Mouse (Mus musculus): Measurements from ENCODE around the gene Lrrfip1. TPM values are rescaled to one million over a fixed set of nuclear protein-coding genes. Genes with fewer than 3 reads are reported as not detected.

The Lrrfip1 gene
- total RNA-seq, 1 experiment, result 31.5 TPM

DNA sequence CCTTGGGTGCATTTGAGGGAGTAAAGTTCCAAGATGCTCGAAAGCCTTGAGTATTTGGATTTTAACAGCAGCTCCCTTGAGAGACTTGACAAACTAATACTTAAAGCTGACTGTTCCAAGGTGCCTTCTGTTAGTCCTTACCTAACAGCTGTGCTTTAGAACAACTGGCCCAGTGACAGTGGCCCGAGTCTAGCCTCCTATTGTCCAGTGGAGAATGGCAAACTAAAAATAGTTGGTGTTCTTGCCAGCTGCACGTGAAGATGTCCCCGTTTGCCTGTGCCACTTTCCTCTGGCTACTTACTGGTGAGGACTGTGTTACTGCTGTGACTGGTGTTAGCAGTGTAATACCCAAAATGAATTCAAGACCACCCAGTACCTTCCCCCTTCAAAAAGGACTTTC, 178.3 kb downstream of the Lrrfip1 start:
- TF ChIP-seq CHD2 (IDR thresholded peaks at IDR 0.05; ENCODE audit: low read depth, low read length), result no peak
- TF ChIP-seq HCFC1 (IDR thresholded peaks at IDR 0.05; ENCODE audit: borderline replicate concordance, insufficient read depth, low read length), result no peak
- TF ChIP-seq MAFK (IDR thresholded peaks at IDR 0.05; ENCODE audit: insufficient read depth, low read depth, low read length), result no peak
- no peak for TF ChIP-seq ZNF384 (IDR thresholded peaks at IDR 0.05; ENCODE audit: low read depth, low read length)
- no peak for TF ChIP-seq ZC3H11A (IDR thresholded peaks at IDR 0.05; ENCODE audit: borderline replicate concordance, low read depth, low read length)
- no peak for DNase-seq (ENCODE audit: low read depth, low spot score)
- H3K4me1 ChIP-seq (ENCODE audit: control insufficient read depth in 2 of 2, insufficient read depth in 2 of 2, low read length in 2 of 2, poor library complexity in 1 of 2), result no peaks in the 10 kb centered on the region
- H3K36me3 ChIP-seq (ENCODE audit: control insufficient read depth, insufficient read depth, low read length, poor library complexity, severe bottlenecking), result no peaks in the 10 kb centered on the region
- no peak overlapping the region for H3K27ac ChIP-seq (ENCODE audit: insufficient read depth, low read depth, low read length, poor library complexity, severe bottlenecking)
- H3K9ac ChIP-seq (ENCODE audit: insufficient read depth, low read depth, low read length, poor library complexity, severe bottlenecking), result no peak overlapping the region
- no peaks in the 10 kb centered on the region for H3K9me3 ChIP-seq (ENCODE audit: control insufficient read depth, insufficient read depth, low read depth, low read length)
- in situ Hi-C loops (cut with MboI; ENCODE audit: low sequenced_read_pairs in 2 of 2, unreplicated experiment in 2 of 2), result no loop called here
- no peak overlapping the region for H3K4me3 ChIP-seq (ENCODE audit: insufficient read depth in 1 of 2, low read depth in 1 of 2, low read length in 2 of 2, poor library complexity in 1 of 2, severe bottlenecking in 1 of 2)

Other genes starting within 250 kb of the Lrrfip1 start
- 0.26 and 0.89 TPM in 2 replicates for gene Col6a3, start 154.8 kb upstream of the Lrrfip1 start, total RNA-seq (2012; rRNA removed)
- 0.11 and 0.36 TPM in 2 replicates for gene Mlph, start 83.7 kb upstream of the Lrrfip1 start, total RNA-seq (2012; rRNA removed)
- not detected in 2 replicates for gene Prlh, start 45.6 kb upstream of the Lrrfip1 start, total RNA-seq (2012; rRNA removed)
- gene Rab17, start 29.1 kb upstream of the Lrrfip1 start, total RNA-seq (2012; rRNA removed), result 0.62 and 0.63 TPM in 2 replicates
- 2.6 and 3.6 TPM in 2 replicates for gene Rbm44, start 146.4 kb downstream of the Lrrfip1 start, total RNA-seq (2012; rRNA removed)
- gene Ramp1, start 181.1 kb downstream of the Lrrfip1 start, total RNA-seq (2012; rRNA removed), result 0.21 and 0.40 TPM in 2 replicates

Data from ES-E14 (cell line).